Mouse (Mus musculus) liver, embryonic 15.5 days (tissue): ENCODE data around the gene Ganab. TPM values are rescaled to one million over a fixed set of nuclear protein-coding genes. Genes with fewer than 3 reads are reported as not detected.
"Not testable (repeated sequence)": the region's sequence is repeated elsewhere in the genome, so short reads cannot be mapped to it uniquely, and the experiment has no call there.

ENCODE experiments used
- ATAC-seq: fragments of 200-750 bp; cut with Nextera tagmentation; 2 replicates; pipeline ENCODE4 v1.8.0; 2017; ENCODE audit warnings: moderate number of reproducible peaks, mild to moderate bottlenecking, moderate library complexity; ENCODE audit not compliant: insufficient read depth
- H3K27ac ChIP-seq: fragments of 300-500 bp; sonication (generic); replicated peaks from 2 replicates; pipeline ENCODE4 v1.5.1; 2015; ENCODE audit warnings: mild to moderate bottlenecking, inconsistent platforms
- H3K27me3 ChIP-seq: fragments of 300-500 bp; sonication (generic); 2 replicates; pipeline ENCODE4 v1.6.1; 2015; ENCODE audit warnings: mild to moderate bottlenecking, inconsistent platforms
- H3K36me3 ChIP-seq: fragments of 300-500 bp; sonication (generic); replicated peaks from 2 replicates; pipeline ENCODE4 v1.6.1; 2015; ENCODE audit warnings: moderate library complexity, mild to moderate bottlenecking, inconsistent platforms
- H3K4me1 ChIP-seq: fragments of 300-500 bp; sonication (generic); replicated peaks from 2 replicates; pipeline ENCODE4 v1.6.1; 2015; ENCODE audit warnings: inconsistent platforms
- H3K4me2 ChIP-seq: fragments of 300-500 bp; sonication (generic); 2 replicates; pipeline ENCODE4 v1.6.1; 2015; ENCODE audit warnings: moderate library complexity, mild to moderate bottlenecking, inconsistent platforms
- H3K4me3 ChIP-seq: fragments of 300-500 bp; sonication (generic); replicated peaks from 2 replicates; pipeline ENCODE4 v1.5.1; 2015; ENCODE audit warnings: mild to moderate bottlenecking, inconsistent platforms
- H3K9ac ChIP-seq: fragments of 300-500 bp; sonication (generic); 2 replicates; pipeline ENCODE4 v1.6.1; 2015; ENCODE audit warnings: moderate library complexity, mild to moderate bottlenecking, inconsistent platforms
- H3K9me3 ChIP-seq: fragments of 300-500 bp; sonication (generic); replicated peaks from 2 replicates; pipeline ENCODE4 v1.6.1; 2016; ENCODE audit warnings: inconsistent platforms
- WGBS: fragments of 180-500 bp; shearing (Covaris S2); methylation state at CpG from one replicate; pipeline ENCODE4 v1.1.7; 2015; ENCODE audit warnings: mixed read lengths; ENCODE audit not compliant: insufficient replicate concordance; 5-methylcytosine and 5-hydroxymethylcytosine counted together
- polyA plus RNA-seq: library from polyadenylated mRNA; unstranded; fragments of >200 nt; fragmentation: Nextera tagmentation; extraction: Ambion mirVana; gene quantifications from 2 replicates; pipeline ENCODE4 v1.2.1, GENCODE M21; 2015

Ganab gene
- 44.8 and 49.6 TPM in 2 replicates for polyA plus RNA-seq

DNA sequence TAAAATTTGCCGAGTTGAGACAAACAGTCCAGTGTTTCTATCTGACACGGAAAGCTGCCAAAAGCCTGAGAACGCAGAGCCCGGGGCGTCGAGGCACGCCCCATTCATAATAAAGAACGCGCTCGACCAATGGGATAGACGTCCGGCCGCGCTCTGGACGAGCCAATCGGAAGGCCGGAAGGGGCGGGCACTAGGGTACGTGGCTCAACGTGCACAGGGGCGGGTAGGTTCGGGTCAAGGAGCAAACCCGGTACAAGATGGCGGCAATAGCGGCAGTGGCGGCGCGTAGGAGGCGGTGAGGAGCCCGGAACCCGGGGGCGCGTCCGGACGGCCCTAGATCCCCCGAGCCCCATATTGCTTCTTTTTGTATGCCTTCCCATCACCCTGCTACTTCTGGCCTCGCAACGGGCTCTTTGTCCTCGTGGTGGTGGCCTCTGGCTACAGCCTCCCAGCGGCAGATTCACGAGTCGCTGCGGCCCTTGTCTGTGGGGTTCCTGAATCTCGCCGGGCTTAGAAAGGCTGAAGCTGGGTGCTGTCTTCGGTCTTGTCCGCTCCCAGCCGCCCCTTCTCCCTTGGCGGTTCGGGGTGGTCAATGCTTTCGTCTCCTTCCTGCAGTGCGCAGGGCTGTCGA, at the start of gene Ganab:
TSS of gene Ganab (plus strand) at position 207 of the 631 bp plus-strand sequence.
- H3K4me3 ChIP-seq: peak within 1 kb of the TSS; percentile 86
- H3K4me1 ChIP-seq: peaks cover 66% of the 10 kb centered on the region
- peak within 1 kb of the TSS; percentile 81 for H3K4me2 ChIP-seq
- no peaks in the 10 kb centered on the region for H3K9me3 ChIP-seq
- ATAC-seq: peak; percentile 98
- peaks cover 47% of the 10 kb centered on the region for H3K36me3 ChIP-seq
- H3K27ac ChIP-seq: peak within 1 kb of the TSS; percentile 90
- under 1% methylated on average over 53 of the region's 53 CpGs for WGBS
- H3K9ac ChIP-seq: peak within 1 kb of the TSS; percentile 91
- H3K27me3 ChIP-seq: no peaks in the 10 kb centered on the region

DNA sequence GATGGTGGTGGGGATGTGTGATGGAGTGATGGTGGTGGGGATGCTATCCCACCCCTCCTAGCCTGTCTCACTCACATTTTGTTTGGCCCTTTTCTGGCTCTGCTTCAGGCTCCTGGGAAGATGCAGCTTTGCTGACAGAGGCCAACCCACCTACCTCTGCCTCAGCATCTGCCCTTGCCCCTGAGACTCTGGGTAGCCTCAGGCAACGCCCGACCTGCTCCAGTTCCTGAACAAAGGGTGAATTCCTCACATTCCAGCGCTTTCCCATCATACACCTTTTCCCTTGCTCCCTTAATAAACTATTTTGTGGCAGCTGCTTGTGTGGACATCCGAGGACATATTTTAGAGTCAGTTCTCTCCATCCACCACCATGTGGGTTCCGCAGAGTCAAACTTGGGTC, 49.5 kb upstream of the Ganab start:
- WGBS: 75% methylated on average over 5 of the region's 5 CpGs
- H3K27me3 ChIP-seq: peaks cover 5% of the 10 kb centered on the region; the same call in 1 of the 2 replicates

DNA sequence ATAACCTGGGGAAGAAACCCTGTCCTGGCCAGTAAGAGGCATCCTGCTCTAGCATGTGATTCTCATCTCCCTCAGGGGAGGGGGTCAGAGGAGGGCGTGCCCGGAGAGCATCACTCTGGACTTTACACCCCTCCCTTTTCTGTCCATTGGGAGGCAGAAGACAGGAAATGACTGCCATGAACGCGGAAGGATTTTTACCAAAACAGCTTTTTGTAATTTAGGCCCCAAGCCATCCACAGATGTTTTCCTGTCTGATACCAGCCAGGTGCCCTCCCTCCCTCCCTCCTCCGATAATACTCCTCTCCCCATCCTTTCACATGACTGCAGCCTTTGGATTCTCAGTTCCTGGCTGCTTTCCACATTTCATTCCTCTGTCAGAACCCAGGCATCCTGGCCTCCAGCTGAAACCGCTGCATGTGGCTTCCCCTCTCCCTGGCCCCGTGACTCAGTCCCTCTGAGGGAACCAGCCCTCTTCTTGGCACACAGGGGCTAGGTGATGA, 47.4 kb upstream of the Ganab start, which contains the start of gene Lrrn4cl:
TSS of gene Lrrn4cl (plus strand) at position 367 of the 500 bp plus-strand sequence.
- WGBS: 41% methylated on average over 7 of the region's 7 CpGs
- H3K9ac ChIP-seq: no peak within 1 kb of the TSS
- H3K36me3 ChIP-seq: peaks cover 25% of the 10 kb centered on the region
- no peak within 1 kb of the TSS for H3K4me3 ChIP-seq
- H3K9me3 ChIP-seq: no peaks in the 10 kb centered on the region
- ATAC-seq: no peak
- no peak within 1 kb of the TSS for H3K27ac ChIP-seq
- H3K27me3 ChIP-seq: peaks cover 5% of the 10 kb centered on the region; the same call in 1 of the 2 replicates
- no peak within 1 kb of the TSS for H3K4me2 ChIP-seq
- peaks cover 13% of the 10 kb centered on the region; the same call in 1 of the 2 replicates for H3K4me1 ChIP-seq

More for the DNA sequence above, 49.5 kb upstream of the Ganab start:
- Histone ChIP-seq H3K27ac (no peak overlapping the region), H3K36me3 (peaks cover 28% of the 10 kb centered on the region), H3K9ac (no peak overlapping the region), H3K9me3 (no peaks in the 10 kb centered on the region), H3K4me3 (no peak overlapping the region), H3K4me1 (peaks cover 16% of the 10 kb centered on the region; the same call in 1 of the 2 replicates), H3K4me2 (no peak overlapping the region)
- ATAC-seq: no peak

DNA sequence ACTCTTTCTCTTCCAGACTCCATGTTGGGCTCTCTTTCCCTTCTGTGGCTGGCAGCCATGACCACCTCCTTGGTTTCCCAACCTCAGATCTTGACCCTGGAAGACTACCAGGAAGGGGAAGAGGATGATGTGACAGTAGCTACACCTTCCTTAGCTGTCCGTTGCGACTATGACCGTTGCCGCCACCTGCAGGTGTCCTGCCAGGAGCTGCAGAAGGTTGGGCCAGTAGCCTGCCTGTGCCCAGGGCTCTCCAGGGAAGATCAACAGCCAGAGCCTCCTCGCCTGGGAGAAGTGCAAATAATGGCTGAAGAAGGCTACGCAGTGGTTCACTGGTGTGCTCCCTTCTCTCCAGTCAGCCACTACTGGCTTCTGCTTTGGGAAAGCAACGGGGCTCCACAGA, 46.2 kb upstream of the Ganab start:
- no peak overlapping the region for H3K9ac ChIP-seq
- H3K27ac ChIP-seq: no peak overlapping the region
- ATAC-seq: no peak
- peaks cover 5% of the 10 kb centered on the region; the same call in 1 of the 2 replicates for H3K27me3 ChIP-seq
- no peak overlapping the region for H3K4me3 ChIP-seq
- H3K36me3 ChIP-seq: peaks cover 13% of the 10 kb centered on the region
- WGBS: 51% methylated on average over 7 of the region's 7 CpGs
- H3K4me1 ChIP-seq: peaks cover 13% of the 10 kb centered on the region; the same call in 1 of the 2 replicates
- no peak overlapping the region for H3K4me2 ChIP-seq
- no peaks in the 10 kb centered on the region for H3K9me3 ChIP-seq

DNA sequence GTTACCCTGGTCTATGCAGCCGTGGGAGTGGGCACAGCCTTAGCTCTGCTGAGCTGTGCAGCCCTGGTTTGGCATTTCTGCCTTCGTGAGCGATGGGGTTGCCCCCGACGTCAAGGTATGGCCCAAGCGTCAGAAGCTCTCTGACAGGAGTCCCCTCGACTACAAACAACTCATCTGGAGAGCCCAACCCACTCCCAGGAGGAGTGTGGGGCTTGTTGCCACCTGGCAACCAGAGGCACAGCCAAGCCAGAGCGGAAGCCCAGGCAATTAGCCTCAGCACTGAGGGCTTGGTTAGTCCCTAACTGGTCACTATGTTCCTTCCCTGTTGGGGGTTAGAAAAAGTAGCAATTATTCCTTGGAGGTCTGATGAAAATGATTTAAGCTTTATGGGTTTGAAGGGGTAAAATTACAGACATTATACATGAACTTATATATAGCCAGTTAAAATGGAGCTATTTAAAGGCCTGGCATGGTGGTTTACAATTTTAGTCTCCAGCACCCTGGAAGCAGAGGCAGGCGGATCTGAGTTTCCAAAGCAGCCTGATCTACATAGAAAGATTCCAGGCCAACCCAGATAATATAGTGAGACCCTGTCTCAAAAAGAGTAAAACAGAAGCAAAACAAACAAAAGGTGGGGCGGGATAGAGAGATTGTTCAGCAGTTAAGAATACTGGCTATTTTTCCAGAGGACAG, 45.5 kb upstream of the Ganab start:
- Histone ChIP-seq H3K36me3 (peaks cover 6% of the 10 kb centered on the region; the same call in 1 of the 2 replicates), H3K27ac (no peak overlapping the region), H3K9me3 (no peaks in the 10 kb centered on the region), H3K4me3 (no peak overlapping the region), H3K9ac (no peak overlapping the region), H3K4me2 (no peak overlapping the region), H3K4me1 (peaks cover 13% of the 10 kb centered on the region; the same call in 1 of the 2 replicates), H3K27me3 (peaks cover 5% of the 10 kb centered on the region; the same call in 1 of the 2 replicates)
- 59% methylated on average over 10 of the region's 10 CpGs for WGBS
- no peak for ATAC-seq

DNA sequence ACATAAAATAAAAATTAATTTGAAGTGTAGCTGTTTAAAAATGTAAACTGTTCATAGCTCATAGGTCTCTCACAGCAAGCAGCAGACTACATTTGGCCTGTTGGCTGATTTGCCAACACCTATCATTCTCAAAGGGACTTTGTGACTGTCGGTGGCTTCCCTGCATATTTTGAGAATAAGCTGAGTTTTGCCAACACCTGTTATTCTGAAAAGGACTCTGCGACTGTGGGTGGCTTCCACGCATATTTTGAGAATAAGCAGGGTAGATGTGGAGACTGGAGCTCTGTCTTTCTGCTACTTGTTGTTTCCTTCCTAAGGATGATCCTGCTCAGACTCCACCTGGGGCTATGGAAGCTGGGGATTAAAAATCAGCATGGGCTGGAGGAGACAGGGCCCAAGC, 44.8 kb upstream of the Ganab start:
- no peak overlapping the region for H3K27ac ChIP-seq
- ATAC-seq: no peak
- 74% methylated on average over 3 of the region's 3 CpGs for WGBS
- H3K27me3 ChIP-seq: peaks cover 5% of the 10 kb centered on the region; the same call in 1 of the 2 replicates
- H3K4me2 ChIP-seq: no peak overlapping the region
- no peaks in the 10 kb centered on the region; the same call in 1 of the 2 replicates for H3K36me3 ChIP-seq
- no peaks in the 10 kb centered on the region for H3K9me3 ChIP-seq
- H3K4me1 ChIP-seq: peaks cover 13% of the 10 kb centered on the region; the same call in 1 of the 2 replicates
- H3K9ac ChIP-seq: no peak overlapping the region
- no peak overlapping the region for H3K4me3 ChIP-seq

DNA sequence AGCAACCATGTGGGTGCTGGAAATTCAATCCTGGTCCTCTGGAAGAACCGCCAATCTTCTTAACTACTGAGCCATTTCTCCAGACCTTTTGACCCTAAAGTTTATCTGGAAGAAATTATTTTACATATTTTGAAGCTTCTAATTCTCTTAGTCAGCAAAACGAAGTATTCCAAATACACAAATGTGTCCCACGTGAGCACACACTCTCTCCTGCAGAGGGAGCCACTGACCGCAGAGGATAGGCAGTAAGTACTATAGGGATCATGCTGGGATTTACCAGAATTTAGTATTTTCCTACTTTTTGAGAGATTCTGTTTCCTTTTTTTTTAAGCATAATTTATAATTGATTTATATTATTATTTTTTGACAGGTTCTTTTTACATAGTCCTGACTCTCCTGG, 40.2 kb upstream of the Ganab start:
- Histone ChIP-seq H3K4me1 (no peaks in the 10 kb centered on the region), H3K27ac (no peak overlapping the region), H3K9me3 (no peaks in the 10 kb centered on the region), H3K36me3 (no peaks in the 10 kb centered on the region), H3K9ac (no peak overlapping the region), H3K4me2 (no peak overlapping the region), H3K27me3 (no peaks in the 10 kb centered on the region), H3K4me3 (no peak overlapping the region)
- ATAC-seq: no peak
- 33% methylated on average over 4 of the region's 4 CpGs for WGBS

DNA sequence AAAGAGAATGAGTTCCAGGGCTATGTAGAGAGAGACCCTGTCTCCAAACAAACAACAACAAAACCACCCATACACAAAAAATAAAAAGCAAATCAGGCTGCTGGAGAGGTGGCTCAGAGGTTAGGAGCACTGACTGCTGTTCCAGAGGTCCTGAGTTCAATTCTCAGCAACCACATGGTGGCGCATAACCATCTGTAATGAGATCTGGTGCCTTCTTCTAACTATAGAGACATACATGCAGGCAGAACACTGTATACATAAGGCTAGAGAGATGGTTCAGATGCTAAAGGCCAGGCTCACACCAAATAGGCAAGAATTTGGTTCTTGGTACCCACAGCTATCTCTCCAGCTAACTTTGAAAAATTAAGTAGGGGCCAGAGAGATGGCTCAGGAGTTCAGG, 38.9 kb upstream of the Ganab start:
- no peak overlapping the region for H3K4me3 ChIP-seq
- H3K27me3 ChIP-seq: no peaks in the 10 kb centered on the region
- no peak for ATAC-seq
- no peaks in the 10 kb centered on the region for H3K4me1 ChIP-seq
- no peaks in the 10 kb centered on the region for H3K9me3 ChIP-seq
- no peak overlapping the region for H3K27ac ChIP-seq
- H3K4me2 ChIP-seq: no peak overlapping the region
- WGBS: 20% methylated on average over 1 of the region's 1 CpGs
- no peak overlapping the region for H3K9ac ChIP-seq
- no peaks in the 10 kb centered on the region for H3K36me3 ChIP-seq

DNA sequence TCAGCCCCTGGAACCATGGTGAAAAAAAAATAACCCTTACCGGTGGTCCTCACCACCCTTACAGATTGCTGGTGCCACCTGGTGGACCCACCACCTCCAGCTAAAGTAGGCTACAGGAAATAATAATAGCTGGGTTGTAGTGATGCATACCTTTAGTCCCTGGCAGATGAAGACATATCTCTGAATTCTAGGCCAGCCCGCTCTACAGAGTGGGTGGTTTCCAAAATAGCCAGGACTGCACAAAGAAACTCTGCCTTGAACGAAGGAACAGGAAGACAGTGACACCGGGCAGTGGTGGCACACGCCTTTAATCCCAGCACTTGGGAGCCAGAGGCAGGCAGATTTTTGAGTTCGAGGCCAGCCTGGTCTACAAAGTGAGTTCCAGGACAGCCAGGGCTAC, 33.6 kb upstream of the Ganab start:
- Histone ChIP-seq H3K27me3 (no peaks in the 10 kb centered on the region), H3K9me3 (no peaks in the 10 kb centered on the region), H3K9ac (no peak overlapping the region), H3K27ac (no peak overlapping the region), H3K36me3 (no peaks in the 10 kb centered on the region), H3K4me3 (no peak overlapping the region), H3K4me1 (0 out of 2 replicates have a peak, but pooled peaks cover 6% of the 10 kb centered on the region), H3K4me2 (no peak overlapping the region)
- 69% methylated on average over 6 of the region's 6 CpGs for WGBS
- no peak for ATAC-seq

DNA sequence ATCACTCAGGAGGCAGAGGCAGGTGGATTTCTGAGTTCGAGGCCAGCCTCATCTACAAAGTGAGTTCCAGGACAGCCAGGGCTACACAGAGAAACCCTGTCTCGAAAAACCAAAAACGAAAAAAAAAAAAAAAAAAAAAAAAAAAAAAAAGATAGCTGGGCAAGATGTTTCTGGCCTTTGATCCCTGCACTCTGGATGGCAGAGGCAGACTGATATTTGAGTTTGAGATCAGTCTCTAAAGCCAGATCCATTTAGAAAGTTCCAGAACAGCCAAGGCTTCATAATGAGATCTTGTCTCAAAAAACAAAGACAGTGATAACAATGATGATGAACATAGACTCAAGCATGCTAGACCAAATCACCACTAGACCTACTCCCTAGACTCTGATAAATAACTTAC, 27.5 kb upstream of the Ganab start:
- Histone ChIP-seq H3K4me1 (peaks cover 52% of the 10 kb centered on the region), H3K4me2 (peak overlapping the region; percentile 90), H3K9ac (0 out of 2 replicates have a peak overlapping the region, but pooled peaks have one; percentile 99), H3K36me3 (peaks cover 28% of the 10 kb centered on the region), H3K4me3 (peak overlapping the region; percentile 98), H3K27ac (0 out of 2 replicates have a peak overlapping the region, but pooled peaks have one; percentile 92)
- not testable (repeated sequence) for H3K27me3 ChIP-seq, ATAC-seq, H3K9me3 ChIP-seq
- 46% methylated on average over 3 of the region's 3 CpGs for WGBS

DNA sequence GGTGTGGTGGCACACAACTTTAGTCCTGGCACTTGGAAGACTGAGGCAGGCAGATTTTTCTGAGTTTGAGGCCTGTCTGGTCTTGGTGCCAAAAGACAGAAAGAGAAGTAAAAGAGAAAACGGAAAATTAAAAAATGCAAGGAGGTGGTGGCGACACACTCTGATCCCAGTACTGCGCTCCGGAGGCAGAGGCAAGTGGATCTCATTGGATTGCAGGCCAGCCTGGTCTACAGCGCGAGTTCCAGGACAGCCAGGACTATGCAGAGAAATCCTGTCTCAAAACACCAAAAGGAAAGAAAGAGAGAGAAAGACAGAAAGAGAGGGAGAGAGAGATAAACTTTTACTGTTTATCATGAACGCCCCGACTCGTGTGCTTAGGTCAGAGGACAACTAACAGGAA, 27.0 kb upstream of the Ganab start:
- peak; percentile 19 for ATAC-seq

More for the DNA sequence above, 27.0 kb upstream of the Ganab start:
- H3K27ac ChIP-seq: peak overlapping the region; percentile 92
- peaks cover 52% of the 10 kb centered on the region for H3K4me1 ChIP-seq
- no peaks in the 10 kb centered on the region for H3K27me3 ChIP-seq
- WGBS: 26% methylated on average over 9 of the region's 9 CpGs
- no peaks in the 10 kb centered on the region for H3K9me3 ChIP-seq
- peak overlapping the region; percentile 98 for H3K4me3 ChIP-seq
- peaks cover 33% of the 10 kb centered on the region for H3K36me3 ChIP-seq
- H3K4me2 ChIP-seq: peak overlapping the region; percentile 90
- H3K9ac ChIP-seq: peak overlapping the region; percentile 99
